Mouse (Mus musculus): ENCODE data around the gene Ddx21. TPM values are rescaled to one million over a fixed set of nuclear protein-coding genes. Genes with fewer than 3 reads are reported as not detected.

Ddx21 gene
- total and polyA plus RNA-seq, 3 experiments, result 114 to 327 (median 145) TPM

DNA sequence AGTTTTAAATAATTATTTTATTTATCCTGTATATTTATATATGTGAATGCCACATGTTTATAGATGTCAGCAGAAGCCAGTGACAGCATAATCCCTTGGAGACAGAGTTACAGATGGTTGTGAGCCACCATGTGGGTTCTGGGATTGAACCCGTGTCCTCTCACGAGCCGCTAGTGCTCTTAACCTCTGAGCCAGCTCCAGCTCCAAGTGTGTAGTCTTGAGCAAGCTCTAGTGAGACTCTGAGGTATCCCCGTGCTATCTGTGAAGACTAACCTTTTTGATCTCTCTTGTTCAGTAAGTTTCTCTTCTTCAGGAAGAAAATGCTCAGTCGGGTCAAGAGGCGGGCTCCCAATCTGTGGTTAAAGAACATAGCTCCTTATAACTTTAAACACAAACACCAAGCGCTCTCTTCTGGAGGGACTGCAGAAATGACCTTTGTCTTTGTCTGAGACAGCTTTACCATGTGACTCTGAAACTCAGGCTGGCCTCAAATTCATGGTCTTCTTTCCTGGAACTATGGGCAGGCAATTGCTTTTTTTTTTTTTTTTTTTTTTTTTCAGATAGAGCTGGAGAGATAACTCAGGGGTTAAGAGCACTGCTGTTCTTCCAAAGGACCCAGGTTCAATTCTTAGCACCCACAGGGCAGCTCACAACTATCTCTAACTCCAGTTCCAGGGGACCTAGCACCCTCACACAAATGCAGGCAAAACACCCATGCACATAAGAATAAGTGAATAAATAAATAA is 31.8 kb downstream of the Ddx21 start:
- Histone ChIP-seq H3K36me3 (replicated peaks in 1 of 2; ENCODE audit: control insufficient read depth in 1 of 2, insufficient read depth in 1 of 2, low read length in 1 of 2) (peaks cover 52 to 76% of the 10 kb centered on the region in 2 experiments), H3K4me3 (replicated peaks in 1 of 3; ENCODE audit: low read depth in 2 of 3, low read length in 2 of 3, poor library complexity in 1 of 3) (no peak overlapping the region), H3K27ac (ENCODE audit: insufficient read depth, low read depth) (no peak overlapping the region), H3K4me1 (ENCODE audit: control insufficient read depth in 1 of 2, insufficient read depth in 2 of 2) (no peaks in the 10 kb centered on the region), H3K4me2 (ENCODE audit: insufficient read depth, low read depth, poor library complexity, severe bottlenecking) (no peak overlapping the region), H3K9me3 (replicated peaks; ENCODE audit: low read length) (no peaks in the 10 kb centered on the region), H3K27me3 (replicated peaks) (no peaks in the 10 kb centered on the region), H3K79me2 (replicated peaks; ENCODE audit: control insufficient read depth, extremely low read depth, insufficient read depth, poor library complexity, severe bottlenecking) (no peaks in the 10 kb centered on the region; the same call in 1 of the 2 replicates), H3K9ac (ENCODE audit: insufficient read depth, low read depth) (no peak overlapping the region)
- dilution Hi-C loops (cut with MboI; ENCODE audit: extremely low pct_ligation_motif_present, extremely low pct_unique_long_range_greater_than_20kb, low sequenced_read_pairs), result no loop called here
- no peak for TF ChIP-seq E2F4 (IDR thresholded peaks at IDR 0.05; ENCODE audit: insufficient replicate concordance, low read depth, low read length)
- TF ChIP-seq MEF2A (IDR thresholded peaks at IDR 0.05; ENCODE audit: borderline replicate concordance, low read depth, low read length), result no peak
- TF ChIP-seq CTCF (conservative IDR thresholded peaks at IDR 0.05 in 1 of 2, IDR thresholded peaks at IDR 0.05 in 1 of 2; ENCODE audit: low read depth in 2 of 2, low read length in 2 of 2), result peak in 1 of 2 experiments; percentile 20; a peak in 1 of 4 replicates
- no peak for TF ChIP-seq USF2 (conservative IDR thresholded peaks at IDR 0.05; ENCODE audit: low read depth, low read length)
- no peak for TF ChIP-seq ELF1 (IDR thresholded peaks at IDR 0.05; ENCODE audit: low read depth, low read length)
- no peak for TF ChIP-seq SIN3A (IDR thresholded peaks at IDR 0.05; ENCODE audit: low read length)
- TF ChIP-seq MXI1 (IDR thresholded peaks at IDR 0.05; ENCODE audit: low read depth, low read length), result no peak
- DNase-seq (ENCODE audit: extremely low read depth), result no peak
- in situ Hi-C loops (cut with MboI; ENCODE audit: low pct_ligation_motif_present, low pct_unique_long_range_greater_than_20kb, low sequenced_read_pairs), result no loop called here

DNA sequence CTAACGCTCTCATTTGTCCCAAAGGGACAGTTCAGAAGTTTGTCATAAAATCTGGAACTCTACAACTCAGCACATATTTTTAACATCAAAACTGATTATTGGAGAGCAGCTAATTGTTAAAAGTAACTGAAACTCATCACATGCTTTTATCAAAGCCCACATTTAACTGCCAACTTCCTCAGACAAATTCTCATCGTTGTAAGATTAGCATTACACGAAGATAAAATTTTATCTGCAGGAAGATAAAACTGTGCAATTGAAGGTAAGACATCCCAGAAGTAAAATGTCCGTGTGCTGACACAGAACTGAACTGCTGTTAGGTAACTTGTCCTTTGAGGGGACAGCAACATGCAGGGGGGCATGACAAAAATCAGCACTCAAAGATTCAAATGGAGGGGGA is 33.2 kb downstream of the Ddx21 start:
- no peaks in the 10 kb centered on the region; the same call in 1 of the 2 replicates for H3K79me2 ChIP-seq (replicated peaks; ENCODE audit: control insufficient read depth, extremely low read depth, insufficient read depth, poor library complexity, severe bottlenecking)
- in situ Hi-C loops (cut with MboI; ENCODE audit: low pct_ligation_motif_present, low pct_unique_long_range_greater_than_20kb, low sequenced_read_pairs), result no loop called here
- H3K4me3 ChIP-seq (replicated peaks in 1 of 3; ENCODE audit: low read depth in 2 of 3, low read length in 2 of 3, poor library complexity in 1 of 3), result no peak overlapping the region
- H3K36me3 ChIP-seq (replicated peaks in 1 of 2; ENCODE audit: control insufficient read depth in 1 of 2, insufficient read depth in 1 of 2, low read length in 1 of 2), result peaks cover 50 to 75% of the 10 kb centered on the region in 2 experiments
- no peaks in the 10 kb centered on the region for H3K27me3 ChIP-seq (replicated peaks)
- H3K9ac ChIP-seq (ENCODE audit: insufficient read depth, low read depth), result no peak overlapping the region
- no peak overlapping the region for H3K4me2 ChIP-seq (ENCODE audit: insufficient read depth, low read depth, poor library complexity, severe bottlenecking)
- no peak for TF ChIP-seq USF2 (conservative IDR thresholded peaks at IDR 0.05; ENCODE audit: low read depth, low read length)
- TF ChIP-seq MEF2A (IDR thresholded peaks at IDR 0.05; ENCODE audit: borderline replicate concordance, low read depth, low read length), result no peak
- TF ChIP-seq SMC3 (IDR thresholded peaks at IDR 0.05; ENCODE audit: low read depth, low read length), result no peak
- no peak for TF ChIP-seq HCFC1 (IDR thresholded peaks at IDR 0.05; ENCODE audit: low read depth, low read length)
- TF ChIP-seq CHD1 (IDR thresholded peaks at IDR 0.05; ENCODE audit: low read depth, low read length), result no peak
- no peak for TF ChIP-seq NELFE (IDR thresholded peaks at IDR 0.05; ENCODE audit: low read depth, low read length)
- H3K9me3 ChIP-seq (replicated peaks; ENCODE audit: low read length), result no peaks in the 10 kb centered on the region
- H3K27ac ChIP-seq (ENCODE audit: insufficient read depth, low read depth), result no peak overlapping the region
- dilution Hi-C loops (cut with MboI; ENCODE audit: extremely low pct_ligation_motif_present, extremely low pct_unique_long_range_greater_than_20kb, low sequenced_read_pairs), result no loop called here
- DNase-seq (ENCODE audit: extremely low read depth), result no peak
- no peaks in the 10 kb centered on the region for H3K4me1 ChIP-seq (ENCODE audit: control insufficient read depth in 1 of 2, insufficient read depth in 2 of 2)

DNA sequence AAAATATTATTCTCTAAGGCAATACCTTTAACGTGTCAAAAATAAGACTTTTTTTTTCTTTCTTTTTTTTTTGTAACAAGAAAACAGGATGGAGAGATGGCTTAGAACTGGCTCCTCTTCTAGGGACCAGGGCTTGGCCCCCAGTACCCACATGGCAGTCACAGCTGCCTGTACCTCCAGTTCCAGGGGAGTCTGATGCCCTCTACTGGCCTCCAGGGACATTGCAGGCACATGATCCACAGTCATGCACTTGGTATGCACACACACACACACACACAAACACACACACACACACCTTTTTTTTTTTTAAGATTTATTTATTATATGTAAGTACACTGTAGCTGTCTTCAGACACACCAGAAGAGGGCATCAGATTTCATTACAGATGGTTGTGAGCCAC is 44.3 kb downstream of the Ddx21 start:
- no peak overlapping the region for H3K4me2 ChIP-seq (ENCODE audit: insufficient read depth, low read depth, poor library complexity, severe bottlenecking)
- no peak for TF ChIP-seq USF2 (conservative IDR thresholded peaks at IDR 0.05; ENCODE audit: low read depth, low read length)
- TF ChIP-seq SMC3 (IDR thresholded peaks at IDR 0.05; ENCODE audit: low read depth, low read length), result peak; percentile 49
- TF ChIP-seq TBP (conservative IDR thresholded peaks at IDR 0.05; ENCODE audit: low read depth, low read length), result no peak
- TF ChIP-seq NRF1 (IDR thresholded peaks at IDR 0.05; ENCODE audit: low read depth, low read length), result no peak
- TF ChIP-seq CTCF (conservative IDR thresholded peaks at IDR 0.05 in 1 of 2, IDR thresholded peaks at IDR 0.05 in 1 of 2; ENCODE audit: low read depth in 2 of 2, low read length in 2 of 2), result peak in 1 of 2 experiments; percentile 59; a peak in 2 of 4 replicates
- TF ChIP-seq RAD21 (IDR thresholded peaks at IDR 0.05; ENCODE audit: low read depth, low read length), result peak; percentile 49
- no peak for TF ChIP-seq MXI1 (IDR thresholded peaks at IDR 0.05; ENCODE audit: low read depth, low read length)
- TF ChIP-seq BHLHE40 (IDR thresholded peaks at IDR 0.05; ENCODE audit: low read depth, low read length), result no peak
- in situ Hi-C loops (cut with MboI; ENCODE audit: low pct_ligation_motif_present, low pct_unique_long_range_greater_than_20kb, low sequenced_read_pairs), result no loop called here
- H3K27me3 ChIP-seq (replicated peaks), result no peaks in the 10 kb centered on the region
- H3K4me1 ChIP-seq (ENCODE audit: control insufficient read depth in 1 of 2, insufficient read depth in 2 of 2), result peaks cover 3 to 15% of the 10 kb centered on the region in 2 experiments; a peak in 3 of 4 replicates
- no peak overlapping the region for H3K9ac ChIP-seq (ENCODE audit: insufficient read depth, low read depth)
- peak; percentile 35 for DNase-seq (ENCODE audit: extremely low read depth)
- dilution Hi-C loops (cut with MboI; ENCODE audit: extremely low pct_ligation_motif_present, extremely low pct_unique_long_range_greater_than_20kb, low sequenced_read_pairs), result no loop called here
- H3K36me3 ChIP-seq (replicated peaks in 1 of 2; ENCODE audit: control insufficient read depth in 1 of 2, insufficient read depth in 1 of 2, low read length in 1 of 2), result peaks cover 22 to 54% of the 10 kb centered on the region in 2 experiments
- no peak overlapping the region for H3K4me3 ChIP-seq (replicated peaks in 1 of 3; ENCODE audit: low read depth in 2 of 3, low read length in 2 of 3, poor library complexity in 1 of 3)
- no peaks in the 10 kb centered on the region for H3K9me3 ChIP-seq (replicated peaks; ENCODE audit: low read length)
- no peak overlapping the region for H3K27ac ChIP-seq (ENCODE audit: insufficient read depth, low read depth)
- no peaks in the 10 kb centered on the region for H3K79me2 ChIP-seq (replicated peaks; ENCODE audit: control insufficient read depth, extremely low read depth, insufficient read depth, poor library complexity, severe bottlenecking)
